Mouse (Mus musculus) heart, postnatal 25 days (tissue): ENCODE data around the gene Klk4. TPM values are rescaled to one million over a fixed set of nuclear protein-coding genes. Genes with fewer than 3 reads are reported as not detected.

ENCODE experiments used
- DNase-seq: peaks from one replicate; pipeline ENCODE4 v3.0.0; 2022; ENCODE audit warnings: low spot score
- intact Hi-C: fragments of 180-260 bp; cut with DNase I; formaldehyde crosslinking; loops from one replicate; pipeline ENCODE4 v1.15.1; 2025
- total RNA-seq, 2 experiments: library from RNA; stranded (reverse); gene quantifications; 2 replicates each; pipeline ENCODE4 v1.2.3; 2021

Klk4 gene
- not detected for total RNA-seq

- intact Hi-C loops, result no loop called here
- DNase-seq, result no peak
Measured at GRCm38 (mm10) chr7:43880912-43881311, at the start of gene Klk4. TSS of gene Klk4 (plus strand) at chr7:43881160.

GRCm38 (mm10) chr7:43841701-43842100 is 39.3 kb upstream of the Klk4 start, which contains the start of gene Klk5:
TSS of gene Klk5 (plus strand) at chr7:43841971.
- intact Hi-C loops, result no loop called here

GRCm38 (mm10) chr7:43843801-43844200 is 37.2 kb upstream of the Klk4 start:
- intact Hi-C loops, result no loop called here
- DNase-seq, result no peak

More at GRCm38 (mm10) chr7:43841701-43842100, 39.3 kb upstream of the Klk4 start, which contains the start of gene Klk5:
- no peak for DNase-seq

GRCm38 (mm10) chr7:43851616-43852015 is 29.3 kb upstream of the Klk4 start:
- intact Hi-C loops, result no loop called here

GRCm38 (mm10) chr7:43854642-43855380 is 26.1 kb upstream of the Klk4 start:
- intact Hi-C loops, result no loop called here
- DNase-seq, result no peak

More at GRCm38 (mm10) chr7:43851616-43852015, 29.3 kb upstream of the Klk4 start:
- no peak for DNase-seq

GRCm38 (mm10) chr7:43855709-43856108 is 25.3 kb upstream of the Klk4 start:
- intact Hi-C loops, result no loop called here
- DNase-seq, result no peak

GRCm38 (mm10) chr7:43856307-43856706 is 24.7 kb upstream of the Klk4 start:
- DNase-seq, result no peak
- intact Hi-C loops, result no loop called here

GRCm38 (mm10) chr7:43857501-43857900 is 23.5 kb upstream of the Klk4 start:
- no peak for DNase-seq
- intact Hi-C loops, result no loop called here

GRCm38 (mm10) chr7:43860411-43860810 is 20.5 kb upstream of the Klk4 start:
- no peak for DNase-seq

GRCm38 (mm10) chr7:43873237-43873636 is 7.7 kb upstream of the Klk4 start:
- intact Hi-C loops, result loop anchor here (1.0 kb wide), 1 partner anchor 21 kb away; no protein-coding TSS in a partner anchor
- no peak for DNase-seq

More at GRCm38 (mm10) chr7:43860411-43860810, 20.5 kb upstream of the Klk4 start:
- intact Hi-C loops, result no loop called here

- no peak for DNase-seq
- intact Hi-C loops, result loop anchor here (1.0 kb wide), 1 partner anchor 21 kb away; no protein-coding TSS in a partner anchor
Measured at GRCm38 (mm10) chr7:43873674-43874073, 7.3 kb upstream of the Klk4 start.

- intact Hi-C loops, result no loop called here
- DNase-seq, result no peak
Measured at GRCm38 (mm10) chr7:43874868-43875375, 6.0 kb upstream of the Klk4 start.

GRCm38 (mm10) chr7:43876444-43876843 is 4.5 kb upstream of the Klk4 start:
- DNase-seq, result no peak
- intact Hi-C loops, result no loop called here

- intact Hi-C loops, result no loop called here
- DNase-seq, result no peak
Measured at GRCm38 (mm10) chr7:43878281-43878680, 2.7 kb upstream of the Klk4 start.

GRCm38 (mm10) chr7:43882346-43882745 is 1.4 kb downstream of the Klk4 start:
- DNase-seq, result no peak
- intact Hi-C loops, result no loop called here

GRCm38 (mm10) chr7:43882811-43883210 is 1.9 kb downstream of the Klk4 start:
- no peak for DNase-seq
- intact Hi-C loops, result no loop called here

- no peak for DNase-seq
- intact Hi-C loops, result no loop called here
Measured at GRCm38 (mm10) chr7:43883547-43883946, 2.6 kb downstream of the Klk4 start.

GRCm38 (mm10) chr7:43891365-43891764 is 10.4 kb downstream of the Klk4 start:
- intact Hi-C loops, result loop anchor here (10.0 kb wide), 1 partner anchor 427 kb away; the partner anchor contains the start of gene Vsig10l
- no peak for DNase-seq

- DNase-seq, result no peak
- intact Hi-C loops, result loop anchor here (10.0 kb wide), 1 partner anchor 427 kb away; the partner anchor contains the start of gene Vsig10l
Measured at GRCm38 (mm10) chr7:43891788-43892187, 10.8 kb downstream of the Klk4 start.

GRCm38 (mm10) chr7:43894836-43895235 is 13.9 kb downstream of the Klk4 start:
- intact Hi-C loops, result loop anchor here (1.0 to 10.0 kb wide), 4 partner anchors 22 to 430 kb away; partner anchors contain the start of gene Vsig10l
- DNase-seq, result peak; percentile 48

- intact Hi-C loops, result no loop called here
- no peak for DNase-seq
Measured at GRCm38 (mm10) chr7:43914821-43915220, 33.9 kb downstream of the Klk4 start.
